Mouse (Mus musculus): Measurements from ENCODE around the gene Gm20388. TPM values are rescaled to one million over a fixed set of nuclear protein-coding genes. Genes with fewer than 3 reads are reported as not detected.

Gene Gm20388
- polyA plus RNA-seq, 1 experiment from 2014 or later, result 12.4 TPM

GRCm38 (mm10) chr8:120143911-120144651, 233.4 kb downstream of the Gm20388 start:
- Histone ChIP-seq H3K9me3 (ENCODE audit: control insufficient read depth, low read length) (no peaks in the 10 kb centered on the region), H3K9ac (ENCODE audit: low read depth, low read length) (peak overlapping the region; percentile 31; the same call in 1 of the 2 replicates), H3K4me1 (ENCODE audit: control insufficient read depth, insufficient read depth, low read depth, low read length) (peaks cover 18% of the 10 kb centered on the region), H3K36me3 (ENCODE audit: control insufficient read depth, insufficient read depth, low read length) (no peaks in the 10 kb centered on the region), H3K4me3 (ENCODE audit: low read length) (no peak overlapping the region), H3K27ac (ENCODE audit: low read depth, low read length) (peak overlapping the region; percentile 77), H3K4me2 (ENCODE audit: low read length) (peak overlapping the region; percentile 10; the same call in 1 of the 2 replicates), H3K27me3 (replicated peaks; ENCODE audit: control insufficient read depth, insufficient read depth, low read length) (no peaks in the 10 kb centered on the region)
- peak; percentile 76 for ATAC-seq
- WGBS, result 50% methylated on average over 15 of the region's 15 CpGs

GRCm38 (mm10) chr8:120144652-120145301, 234.1 kb downstream of the Gm20388 start:
- Histone ChIP-seq H3K9me3 (ENCODE audit: control insufficient read depth, low read length) (no peaks in the 10 kb centered on the region), H3K9ac (ENCODE audit: low read depth, low read length) (0 out of 2 replicates have a peak overlapping the region, but pooled peaks have one; percentile 28), H3K27ac (ENCODE audit: low read depth, low read length) (peak overlapping the region; percentile 77), H3K4me2 (ENCODE audit: low read length) (peak overlapping the region; percentile 8; the same call in 1 of the 2 replicates), H3K4me1 (ENCODE audit: control insufficient read depth, insufficient read depth, low read depth, low read length) (peaks cover 18% of the 10 kb centered on the region), H3K4me3 (ENCODE audit: low read length) (no peak overlapping the region), H3K36me3 (ENCODE audit: control insufficient read depth, insufficient read depth, low read length) (no peaks in the 10 kb centered on the region; the same call in 1 of the 2 replicates), H3K27me3 (replicated peaks; ENCODE audit: control insufficient read depth, insufficient read depth, low read length) (no peaks in the 10 kb centered on the region)
- peak; percentile 56 for ATAC-seq
- WGBS, result 47% methylated on average over 12 of the region's 12 CpGs

- no peak overlapping the region for H3K4me3 ChIP-seq (ENCODE audit: low read length)
- H3K27me3 ChIP-seq (replicated peaks; ENCODE audit: control insufficient read depth, insufficient read depth, low read length), result no peaks in the 10 kb centered on the region
- H3K9ac ChIP-seq (ENCODE audit: low read depth, low read length), result no peak overlapping the region
- H3K27ac ChIP-seq (ENCODE audit: low read depth, low read length), result no peak overlapping the region
- H3K36me3 ChIP-seq (ENCODE audit: control insufficient read depth, insufficient read depth, low read length), result no peaks in the 10 kb centered on the region; the same call in 1 of the 2 replicates
- no peak overlapping the region for H3K4me2 ChIP-seq (ENCODE audit: low read length)
- peaks cover 18% of the 10 kb centered on the region for H3K4me1 ChIP-seq (ENCODE audit: control insufficient read depth, insufficient read depth, low read depth, low read length)
- H3K9me3 ChIP-seq (ENCODE audit: control insufficient read depth, low read length), result no peaks in the 10 kb centered on the region
- 86% methylated on average over 1 of the region's 1 CpGs for WGBS
- no peak for ATAC-seq
These were observed 235.4 kb downstream of the Gm20388 start for GRCm38 (mm10) chr8:120146051-120146450.

GRCm38 (mm10) chr8:120150028-120150427, 239.4 kb downstream of the Gm20388 start:
- Histone ChIP-seq H3K9ac (ENCODE audit: low read depth, low read length) (no peak overlapping the region), H3K36me3 (ENCODE audit: control insufficient read depth, insufficient read depth, low read length) (peaks cover 10% of the 10 kb centered on the region), H3K9me3 (ENCODE audit: control insufficient read depth, low read length) (no peaks in the 10 kb centered on the region), H3K4me1 (ENCODE audit: control insufficient read depth, insufficient read depth, low read depth, low read length) (peaks cover 5% of the 10 kb centered on the region), H3K27me3 (replicated peaks; ENCODE audit: control insufficient read depth, insufficient read depth, low read length) (no peaks in the 10 kb centered on the region), H3K4me2 (ENCODE audit: low read length) (no peak overlapping the region), H3K27ac (ENCODE audit: low read depth, low read length) (no peak overlapping the region), H3K4me3 (ENCODE audit: low read length) (no peak overlapping the region)
- no peak for ATAC-seq
- 74% methylated on average over 12 of the region's 12 CpGs for WGBS

GRCm38 (mm10) chr8:120151151-120151550, 240.5 kb downstream of the Gm20388 start:
- peaks cover 10% of the 10 kb centered on the region for H3K36me3 ChIP-seq (ENCODE audit: control insufficient read depth, insufficient read depth, low read length)
- no peak overlapping the region for H3K9ac ChIP-seq (ENCODE audit: low read depth, low read length)
- H3K27ac ChIP-seq (ENCODE audit: low read depth, low read length), result no peak overlapping the region
- no peaks in the 10 kb centered on the region for H3K9me3 ChIP-seq (ENCODE audit: control insufficient read depth, low read length)
- peaks cover 2% of the 10 kb centered on the region; the same call in 1 of the 2 replicates for H3K4me1 ChIP-seq (ENCODE audit: control insufficient read depth, insufficient read depth, low read depth, low read length)
- 62% methylated on average over 9 of the region's 9 CpGs for WGBS
- no peak overlapping the region for H3K4me2 ChIP-seq (ENCODE audit: low read length)
- H3K27me3 ChIP-seq (replicated peaks; ENCODE audit: control insufficient read depth, insufficient read depth, low read length), result no peaks in the 10 kb centered on the region
- H3K4me3 ChIP-seq (ENCODE audit: low read length), result no peak overlapping the region
- ATAC-seq, result peak; percentile 51; the same call in 1 of the 2 replicates

- ATAC-seq, result no peak
- Histone ChIP-seq H3K27me3 (replicated peaks; ENCODE audit: control insufficient read depth, insufficient read depth, low read length) (no peaks in the 10 kb centered on the region), H3K4me2 (ENCODE audit: low read length) (no peak overlapping the region), H3K4me1 (ENCODE audit: control insufficient read depth, insufficient read depth, low read depth, low read length) (peaks cover 2% of the 10 kb centered on the region; the same call in 1 of the 2 replicates), H3K9me3 (ENCODE audit: control insufficient read depth, low read length) (no peaks in the 10 kb centered on the region), H3K27ac (ENCODE audit: low read depth, low read length) (peak overlapping the region; percentile 34; the same call in 1 of the 2 replicates), H3K4me3 (ENCODE audit: low read length) (no peak overlapping the region), H3K36me3 (ENCODE audit: control insufficient read depth, insufficient read depth, low read length) (peaks cover 10% of the 10 kb centered on the region), H3K9ac (ENCODE audit: low read depth, low read length) (no peak overlapping the region)
- 60% methylated on average over 7 of the region's 7 CpGs for WGBS
These were observed 242.0 kb downstream of the Gm20388 start for GRCm38 (mm10) chr8:120152636-120153035.

GRCm38 (mm10) chr8:120160366-120160765, 249.7 kb downstream of the Gm20388 start:
- H3K27me3 ChIP-seq (replicated peaks; ENCODE audit: control insufficient read depth, insufficient read depth, low read length), result no peaks in the 10 kb centered on the region
- no peaks in the 10 kb centered on the region for H3K9me3 ChIP-seq (ENCODE audit: control insufficient read depth, low read length)
- peak overlapping the region; percentile 52 for H3K27ac ChIP-seq (ENCODE audit: low read depth, low read length)
- H3K9ac ChIP-seq (ENCODE audit: low read depth, low read length), result no peak overlapping the region
- 81% methylated on average over 8 of the region's 8 CpGs for WGBS
- ATAC-seq, result no peak
- no peaks in the 10 kb centered on the region for H3K4me1 ChIP-seq (ENCODE audit: control insufficient read depth, insufficient read depth, low read depth, low read length)
- no peak overlapping the region for H3K4me2 ChIP-seq (ENCODE audit: low read length)
- H3K4me3 ChIP-seq (ENCODE audit: low read length), result no peak overlapping the region
- no peaks in the 10 kb centered on the region for H3K36me3 ChIP-seq (ENCODE audit: control insufficient read depth, insufficient read depth, low read length)

GRCm38 (mm10) chr8:120161658-120162403, 251.2 kb downstream of the Gm20388 start:
- H3K27ac ChIP-seq (ENCODE audit: low read depth, low read length), result no peak overlapping the region
- no peaks in the 10 kb centered on the region for H3K36me3 ChIP-seq (ENCODE audit: control insufficient read depth, insufficient read depth, low read length)
- no peak for ATAC-seq
- no peaks in the 10 kb centered on the region for H3K4me1 ChIP-seq (ENCODE audit: control insufficient read depth, insufficient read depth, low read depth, low read length)
- no peaks in the 10 kb centered on the region for H3K27me3 ChIP-seq (replicated peaks; ENCODE audit: control insufficient read depth, insufficient read depth, low read length)
- no peak overlapping the region for H3K9ac ChIP-seq (ENCODE audit: low read depth, low read length)
- WGBS, result 76% methylated on average over 16 of the region's 16 CpGs
- no peaks in the 10 kb centered on the region for H3K9me3 ChIP-seq (ENCODE audit: control insufficient read depth, low read length)
- no peak overlapping the region for H3K4me2 ChIP-seq (ENCODE audit: low read length)
- H3K4me3 ChIP-seq (ENCODE audit: low read length), result no peak overlapping the region

- no peak for ATAC-seq
- 88% methylated on average over 5 of the region's 5 CpGs for WGBS
- no peaks in the 10 kb centered on the region; the same call in 1 of the 2 replicates for H3K4me1 ChIP-seq (ENCODE audit: control insufficient read depth, insufficient read depth, low read depth, low read length)
These were observed 251.7 kb downstream of the Gm20388 start for GRCm38 (mm10) chr8:120162404-120162752.

More at GRCm38 (mm10) chr8:120162404-120162752, 251.7 kb downstream of the Gm20388 start:
- no peak overlapping the region for H3K9ac ChIP-seq (ENCODE audit: low read depth, low read length)
- H3K27ac ChIP-seq (ENCODE audit: low read depth, low read length), result no peak overlapping the region
- no peak overlapping the region for H3K4me3 ChIP-seq (ENCODE audit: low read length)
- no peaks in the 10 kb centered on the region for H3K36me3 ChIP-seq (ENCODE audit: control insufficient read depth, insufficient read depth, low read length)
- H3K9me3 ChIP-seq (ENCODE audit: control insufficient read depth, low read length), result no peaks in the 10 kb centered on the region
- H3K4me2 ChIP-seq (ENCODE audit: low read length), result no peak overlapping the region
- no peaks in the 10 kb centered on the region for H3K27me3 ChIP-seq (replicated peaks; ENCODE audit: control insufficient read depth, insufficient read depth, low read length)
